8 mouse cellular contexts compared by ENCODE assay signal in the genomic region with DNA sequence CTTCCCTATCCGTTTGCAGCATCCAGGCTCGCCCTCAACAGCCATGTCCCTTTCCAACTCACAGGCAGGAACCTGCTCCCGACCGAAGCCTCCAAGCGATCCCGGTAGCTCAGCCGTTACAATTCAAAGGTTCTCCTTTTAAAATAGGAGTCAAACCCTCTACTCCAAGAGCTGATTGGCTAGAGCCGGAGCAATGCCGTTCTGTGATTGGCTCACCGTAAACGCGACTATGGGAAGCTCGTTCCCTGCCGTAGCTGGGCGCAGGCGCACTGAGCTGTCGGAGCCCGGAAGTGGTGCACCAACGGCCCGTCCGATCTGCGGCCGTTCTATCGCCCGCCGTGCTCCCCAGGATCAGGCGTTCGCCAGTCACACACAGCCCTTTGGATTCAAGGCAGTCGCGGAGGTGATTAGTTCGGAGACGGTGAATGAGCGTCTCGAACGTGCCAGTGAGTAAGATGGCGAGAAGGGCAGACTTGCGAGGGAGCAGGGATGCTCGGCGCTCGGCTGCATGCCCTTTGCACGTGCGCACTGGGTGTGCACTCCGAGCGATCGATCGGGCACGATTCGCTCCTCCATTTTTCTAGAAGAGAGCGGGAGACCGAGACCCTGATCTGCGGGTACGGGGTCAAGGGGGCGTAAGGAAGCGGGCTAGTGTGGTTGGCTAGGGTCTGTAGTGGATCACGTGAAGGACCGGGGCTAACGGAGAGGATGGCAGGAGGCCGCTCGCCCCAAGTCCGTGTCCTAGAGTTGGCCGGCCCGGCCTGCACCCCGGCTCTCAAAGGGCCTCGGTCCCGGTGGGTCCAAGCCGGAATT. TPM values are rescaled to one million over a fixed set of nuclear protein-coding genes. Genes with fewer than 3 reads are reported as not detected.
DNase-seq lines count a peak whose midpoint lies in the region; ATAC-seq and TF ChIP-seq lines count a peak whose summit lies in the region.

Aurka (minus strand) TSS at position 125 of the 813 bp plus-strand sequence.
Cstf1 (plus strand) TSS at position 271 of the 813 bp plus-strand sequence.

- no peak for TF ChIP-seq EP300 in lung, postnatal 0 days (IDR thresholded peaks at IDR 0.05)

- peak; percentile 97 for DNase-seq in MN1 (ENCODE audit: low spot score)
- DNase-seq in cerebellum, adult 9-10 months, result peak; percentile 96
- DNase-seq in hindbrain, embryonic 10.5 days (ENCODE audit: low spot score), result peak; percentile 97
- DNase-seq in layer of hippocampus, adult 9-11 months, result peak; percentile 95
- DNase-seq in lung, postnatal 0 days (ENCODE audit: low spot score), result peak; percentile 97
- peak; percentile 85 for DNase-seq in ovary, postnatal 14 days (ENCODE audit: low spot score)
- peak; percentile 94 for DNase-seq in thymus, postnatal 14 days

- peak within 1 kb of the TSS; percentile 94 for H3K9ac ChIP-seq in lung, postnatal 0 days (replicated peaks; ENCODE audit: low read depth)

- H3K4me1 ChIP-seq in hindbrain, embryonic 10.5 days (replicated peaks), result peaks cover 41% of the 10 kb centered on the region
- 0 out of 2 replicates have a peak, but pooled peaks cover 10% of the 10 kb centered on the region for H3K4me1 ChIP-seq in lung, postnatal 0 days (ENCODE audit: insufficient read depth, low read depth, low read length)

- H3K36me3 ChIP-seq in hindbrain, embryonic 10.5 days, result peaks cover 68% of the 10 kb centered on the region
- peaks cover 10% of the 10 kb centered on the region; the same call in 1 of the 2 replicates for H3K36me3 ChIP-seq in lung, postnatal 0 days (ENCODE audit: insufficient read depth, low read length)

- peak within 1 kb of the TSS; percentile 97 for H3K4me3 ChIP-seq in hindbrain, embryonic 10.5 days
- H3K4me3 ChIP-seq in lung, postnatal 0 days (ENCODE audit: low read depth, low read length), result peak within 1 kb of the TSS; percentile 90

- H3K27ac ChIP-seq in hindbrain, embryonic 10.5 days, result peak within 1 kb of the TSS; percentile 97
- peak within 1 kb of the TSS; percentile 79 for H3K27ac ChIP-seq in lung, postnatal 0 days (ENCODE audit: low read length)

- TF ChIP-seq CTCF in lung, postnatal 0 days (IDR thresholded peaks at IDR 0.05), result no peak

- peak within 1 kb of the TSS; percentile 91 for H3K4me2 ChIP-seq in lung, postnatal 0 days (replicated peaks; ENCODE audit: low read depth, low read length)

- H3K9me3 ChIP-seq in hindbrain, embryonic 10.5 days, result no peaks in the 10 kb centered on the region
- no peaks in the 10 kb centered on the region for H3K9me3 ChIP-seq in lung, postnatal 0 days (ENCODE audit: low read length)

- WGBS in hindbrain, embryonic 10.5 days, result under 1% methylated on average over 66 of the region's 66 CpGs
- under 1% methylated on average over 66 of the region's 66 CpGs for WGBS in lung, postnatal 0 days

- H3K27me3 ChIP-seq in hindbrain, embryonic 10.5 days (ENCODE audit: insufficient read depth, poor library complexity, severe bottlenecking), result no peaks in the 10 kb centered on the region
- H3K27me3 ChIP-seq in lung, postnatal 0 days (replicated peaks; ENCODE audit: insufficient read depth, low read length), result no peaks in the 10 kb centered on the region

- peak; percentile 100 for ATAC-seq in frontal cortex, adult (ENCODE audit: low TSS enrichment)
- peak; percentile 99 for ATAC-seq in lung, postnatal 0 days

RNA-seq across cellular contexts. Expression of gene Aurka, which starts in this region (rescaled TPM):
- polyA plus RNA-seq in hindbrain, embryonic 10.5 days (2016; fragmentation: Nextera tagmentation; extraction: Ambion mirVana), result 168 and 202 TPM in 2 replicates
- 6.3 and 7.9 TPM in 2 replicates for polyA plus RNA-seq in lung, postnatal 0 days (2015; fragmentation: Nextera tagmentation; extraction: Ambion mirVana)

RNA-seq across cellular contexts. Expression of gene Cstf1, which starts in this region (rescaled TPM):
- polyA plus RNA-seq in hindbrain, embryonic 10.5 days (2016; fragmentation: Nextera tagmentation; extraction: Ambion mirVana), result 49.7 and 54.8 TPM in 2 replicates
- polyA plus RNA-seq in lung, postnatal 0 days (2015; fragmentation: Nextera tagmentation; extraction: Ambion mirVana), result 16.8 and 19.4 TPM in 2 replicates

Comparison
In these comparisons a context has a peak if more than half of its experiments do, and no peak if none do; other contexts are left out.
1. Peak in every context shown above with its lines: DNase-seq, ATAC-seq, H3K4me3 ChIP-seq and H3K27ac ChIP-seq.
2. RNA of gene Aurka (polyA plus RNA-seq): 168 to 202 TPM in hindbrain, embryonic 10.5 days; 6.3 to 7.9 TPM in lung, postnatal 0 days; every median in the first group is over 10 times any median in the second.